Mouse (Mus musculus): ENCODE measurements around the gene Stxbp3.

Stxbp3 gene

DNA sequence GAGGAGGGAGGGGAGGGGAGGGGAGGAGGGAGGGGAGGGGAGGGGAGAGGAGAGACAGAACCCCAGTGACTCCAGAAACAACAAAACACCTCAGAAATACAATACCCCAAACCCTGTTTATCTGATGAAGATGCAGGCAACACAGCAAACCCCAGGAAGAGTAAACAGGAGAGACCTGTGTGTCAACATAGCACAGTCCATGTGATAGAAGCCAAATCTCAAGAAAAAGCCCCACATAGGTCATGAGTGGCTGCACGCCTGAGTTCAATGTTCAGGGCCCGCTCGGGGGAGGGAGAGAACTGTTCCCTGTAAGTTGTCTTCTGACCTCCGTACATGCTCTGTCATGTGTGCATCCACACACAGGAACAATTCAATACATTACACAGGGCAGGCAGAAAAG is 43.9 kb downstream of the Stxbp3 start:
- DNase-seq (ENCODE audit: low read depth, low spot score): no peak

- no peak for DNase-seq (ENCODE audit: low read depth, low spot score)
These were observed 44.6 kb downstream of the Stxbp3 start for GRCm38 (mm10) chr3:108795554-108796299.

GRCm38 (mm10) chr3:108794780-108795179 is 45.5 kb downstream of the Stxbp3 start:
- DNase-seq (ENCODE audit: low read depth, low spot score): no peak

- DNase-seq (ENCODE audit: low read depth, low spot score): no peak
These were observed 47.9 kb downstream of the Stxbp3 start for GRCm38 (mm10) chr3:108792420-108792819.

GRCm38 (mm10) chr3:108791054-108791706 is 49.1 kb downstream of the Stxbp3 start:
- no peak for DNase-seq (ENCODE audit: low read depth, low spot score)

GRCm38 (mm10) chr3:108790499-108790898 is 49.8 kb downstream of the Stxbp3 start:
- DNase-seq (ENCODE audit: low read depth, low spot score): no peak

- no peak for DNase-seq (ENCODE audit: low read depth, low spot score)
These were observed 51.0 kb downstream of the Stxbp3 start for GRCm38 (mm10) chr3:108789299-108789698.

- no peak for DNase-seq (ENCODE audit: low read depth, low spot score)
These were observed 51.9 kb downstream of the Stxbp3 start for GRCm38 (mm10) chr3:108788455-108788794.

GRCm38 (mm10) chr3:108787754-108788454 is 52.4 kb downstream of the Stxbp3 start:
- DNase-seq (ENCODE audit: low read depth, low spot score): no peak

- DNase-seq (ENCODE audit: low read depth, low spot score): no peak
These were observed 53.8 kb downstream of the Stxbp3 start for GRCm38 (mm10) chr3:108786520-108786919.

DNA sequence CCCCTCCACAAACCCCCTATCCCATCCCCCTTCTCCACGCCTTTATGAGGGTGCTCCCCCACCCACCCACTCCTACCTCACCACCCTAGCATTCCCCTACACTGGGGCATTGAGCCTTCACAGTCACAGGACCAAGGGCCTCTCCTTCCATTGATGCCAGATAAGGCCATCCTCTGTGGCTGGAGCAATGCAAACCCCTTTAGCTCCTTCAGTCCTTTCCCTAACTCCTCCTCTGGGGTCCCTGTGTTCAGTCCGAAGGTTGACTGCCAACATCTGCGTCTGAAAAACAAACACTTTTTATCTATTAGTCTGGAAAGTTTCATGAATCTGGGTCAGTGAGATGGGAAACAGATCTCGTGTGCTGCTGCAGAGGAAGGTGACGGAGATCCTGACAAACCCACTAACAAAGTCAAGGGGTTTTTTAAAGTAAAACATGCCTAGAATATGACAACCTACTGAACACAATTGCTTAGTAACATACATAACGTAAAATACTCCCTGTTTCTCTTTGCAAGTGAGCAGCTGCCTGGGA is 57.9 kb downstream of the Stxbp3 start:
- DNase-seq (ENCODE audit: low read depth, low spot score): no peak

DNA sequence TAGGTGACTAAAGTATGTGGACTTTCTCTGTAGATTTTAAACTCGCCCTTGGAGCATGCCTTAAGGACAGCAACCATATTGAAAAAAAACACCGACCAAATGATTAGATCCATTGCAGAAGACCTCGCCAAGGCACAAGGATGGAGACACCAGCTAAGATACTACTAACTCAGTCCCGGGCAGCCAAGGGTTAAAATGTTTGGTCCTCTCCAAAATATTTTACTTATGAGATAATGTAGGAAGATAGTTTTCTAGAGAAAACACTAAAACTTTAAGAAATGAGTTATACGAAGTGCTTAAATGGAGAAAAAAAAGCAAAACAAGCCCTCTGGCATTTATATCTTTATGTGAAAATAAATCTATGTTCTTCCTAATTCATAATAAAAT is 58.4 kb downstream of the Stxbp3 start:
- DNase-seq (ENCODE audit: low read depth, low spot score): no peak

GRCm38 (mm10) chr3:108781238-108781883 is 59.0 kb downstream of the Stxbp3 start:
- no peak for DNase-seq (ENCODE audit: low read depth, low spot score)

DNA sequence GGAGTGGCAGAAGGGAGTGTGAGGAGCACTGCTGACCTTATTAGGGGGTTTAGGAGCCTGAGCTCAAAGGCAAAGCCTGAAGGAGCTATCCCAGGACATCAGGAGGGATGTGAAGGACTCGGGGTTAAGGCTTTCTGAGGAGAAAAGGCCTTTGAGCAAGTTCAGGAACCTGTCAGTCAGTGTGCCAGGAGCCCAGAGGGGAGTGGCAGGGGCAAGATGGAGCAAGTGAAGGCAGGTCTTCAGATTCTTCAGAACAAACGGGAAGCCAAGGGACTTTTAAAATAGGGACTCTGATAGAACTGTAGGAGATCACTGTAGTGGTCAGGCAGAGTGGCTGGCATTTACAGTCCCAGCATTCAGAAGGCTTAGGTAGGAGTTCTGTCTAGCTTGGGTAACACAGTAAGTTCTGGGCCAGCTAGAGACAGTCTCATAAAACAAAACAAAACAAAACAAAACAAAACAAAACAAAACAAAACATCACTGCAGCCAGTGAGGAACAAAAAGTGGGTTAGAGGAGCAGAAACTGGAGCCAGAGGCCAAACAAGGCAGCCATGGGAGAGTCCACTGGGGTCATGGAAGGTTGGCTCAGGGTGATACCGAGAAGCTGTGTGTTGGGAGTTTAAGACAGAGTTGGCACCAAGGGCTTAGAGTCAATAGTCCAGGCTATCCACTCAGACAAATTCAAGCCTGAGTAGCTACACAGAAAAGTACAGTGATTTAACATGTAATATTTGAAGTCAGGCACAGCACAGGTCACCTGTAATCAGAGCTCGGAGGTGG is 61.4 kb downstream of the Stxbp3 start:
- no peak for DNase-seq (ENCODE audit: low read depth, low spot score)

DNA sequence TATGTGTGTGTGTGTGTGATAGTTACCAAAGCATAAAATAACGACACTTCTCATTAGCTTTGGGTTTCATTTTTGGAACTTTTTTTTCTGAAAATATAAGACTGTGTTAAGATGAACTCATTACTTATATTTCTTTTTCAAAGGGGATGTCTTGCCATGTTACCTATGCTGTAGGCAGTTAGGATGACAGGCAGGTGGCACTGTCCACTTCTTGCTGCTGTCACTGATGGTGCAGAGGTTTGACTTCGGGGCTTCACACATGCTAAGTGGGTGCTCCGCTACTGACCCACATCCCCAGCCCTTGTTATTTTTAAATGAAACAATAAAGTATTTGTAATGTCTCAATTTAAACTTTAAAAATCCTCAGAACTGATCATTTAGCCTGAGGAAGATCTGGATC is 67.5 kb downstream of the Stxbp3 start:
- DNase-seq (ENCODE audit: low read depth, low spot score): no peak

- DNase-seq (ENCODE audit: low read depth, low spot score): no peak
These were observed 68.1 kb downstream of the Stxbp3 start for GRCm38 (mm10) chr3:108772211-108772610.

DNA sequence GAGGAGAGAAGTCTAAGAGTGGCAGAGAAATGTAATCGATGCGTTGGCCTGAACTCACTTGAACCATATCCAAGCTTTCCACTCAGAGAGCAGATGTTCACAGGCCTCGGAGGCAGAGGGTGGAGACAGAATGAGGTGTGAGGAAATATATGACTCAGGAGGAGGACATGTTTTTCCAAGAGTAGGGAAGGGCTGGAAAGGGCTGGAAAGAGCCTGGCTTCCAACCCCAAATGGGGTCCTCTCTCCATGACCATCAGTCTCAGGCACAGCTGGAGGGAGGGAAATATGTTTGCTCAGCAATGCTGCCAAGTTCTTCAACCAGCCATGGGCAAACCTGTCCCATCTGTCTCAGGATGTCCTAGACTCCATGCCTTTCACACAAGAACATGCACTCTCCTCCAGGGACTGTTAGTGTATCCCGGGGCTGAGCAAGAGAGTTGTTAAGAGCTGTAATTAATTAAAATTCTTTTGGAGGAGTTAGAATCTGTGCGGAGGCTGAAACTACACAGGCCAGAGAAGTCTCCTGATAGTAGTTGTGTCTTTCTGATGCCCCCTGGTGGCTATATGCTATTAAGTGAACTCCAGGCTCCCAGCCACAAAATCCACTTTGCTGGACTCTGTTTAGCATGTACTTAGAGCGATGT is 69.5 kb downstream of the Stxbp3 start:
- no peak for DNase-seq (ENCODE audit: low read depth, low spot score)

DNA sequence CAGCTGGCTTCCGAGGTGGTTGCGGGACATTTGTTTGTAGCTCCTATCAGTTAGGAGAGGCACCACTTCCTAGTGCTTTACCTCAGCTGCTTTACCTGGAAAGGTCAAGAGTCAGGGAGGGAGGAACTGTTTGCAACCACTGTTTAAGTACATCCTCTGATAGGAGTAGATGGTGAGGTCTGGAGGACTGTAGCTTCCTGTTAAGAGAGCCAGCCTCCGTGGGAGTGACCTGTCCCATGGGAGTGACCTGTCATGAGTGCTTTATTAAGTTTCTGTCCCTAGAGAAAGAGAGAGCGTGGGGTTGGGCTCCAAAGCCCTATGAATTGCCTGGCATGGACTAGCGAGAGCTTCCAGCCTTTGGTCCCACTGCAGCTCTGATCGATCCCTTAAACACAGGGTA is 70.8 kb downstream of the Stxbp3 start:
- DNase-seq (ENCODE audit: low read depth, low spot score): no peak

- no peak for DNase-seq (ENCODE audit: low read depth, low spot score)
These were observed 72.9 kb downstream of the Stxbp3 start for GRCm38 (mm10) chr3:108767416-108767815.

GRCm38 (mm10) chr3:108766943-108767342 is 73.4 kb downstream of the Stxbp3 start:
- no peak for DNase-seq (ENCODE audit: low read depth, low spot score)

GRCm38 (mm10) chr3:108765476-108765875 is 74.8 kb downstream of the Stxbp3 start:
- no peak for DNase-seq (ENCODE audit: low read depth, low spot score)
